Mouse (Mus musculus) hindbrain, postnatal 0 days (tissue): Measurements from ENCODE around the gene Lhx1. TPM values are rescaled to one million over a fixed set of nuclear protein-coding genes. Genes with fewer than 3 reads are reported as not detected.

Experiments used
- ATAC-seq: fragments of 200-750 bp; cut with Nextera tagmentation; 2 replicates; pipeline ENCODE4 v1.8.0; 2017; ENCODE audit warnings: mild to moderate bottlenecking, moderate TSS enrichment, moderate library complexity
- DNase-seq: peaks from one replicate; pipeline ENCODE4 v3.0.0-alpha.2; 2015; ENCODE audit warnings: low spot score
- H3K27ac ChIP-seq: fragments of 300-500 bp; sonication (generic); 2 replicates; pipeline ENCODE4 v1.5.1; 2014; ENCODE audit warnings: mild to moderate bottlenecking
- H3K27me3 ChIP-seq: fragments of 300-500 bp; sonication (generic); 2 replicates; pipeline ENCODE4 v1.6.1; 2014; ENCODE audit warnings: low read length, mixed read lengths; ENCODE audit not compliant: insufficient read depth
- H3K36me3 ChIP-seq: fragments of 300-500 bp; sonication (generic); 2 replicates; pipeline ENCODE4 v1.6.1; 2014; ENCODE audit warnings: low read length, mixed read lengths; ENCODE audit not compliant: insufficient read depth
- H3K4me1 ChIP-seq: fragments of 300-500 bp; sonication (generic); 2 replicates; pipeline ENCODE4 v1.6.1; 2014; ENCODE audit warnings: antibody characterized with exemption, low read length, mixed read lengths; ENCODE audit not compliant: insufficient read depth
- H3K4me2 ChIP-seq: fragments of 300-500 bp; sonication (generic); 2 replicates; pipeline ENCODE4 v1.6.1; 2014; ENCODE audit warnings: low read depth, mild to moderate bottlenecking, low read length, moderate library complexity, mixed read lengths
- H3K4me3 ChIP-seq: fragments of 300-500 bp; sonication (generic); 2 replicates; pipeline ENCODE4 v1.5.1; 2014; ENCODE audit warnings: low read length
- H3K9ac ChIP-seq: fragments of 300-500 bp; sonication (generic); replicated peaks from 2 replicates; pipeline ENCODE4 v1.6.1; 2014; ENCODE audit warnings: mild to moderate bottlenecking, low read length, moderate library complexity, mixed read lengths
- H3K9me3 ChIP-seq: fragments of 300-500 bp; sonication (generic); 2 replicates; pipeline ENCODE4 v1.6.1; 2016; ENCODE audit warnings: low read length, mixed read lengths
- CTCF ChIP-seq: IDR thresholded peaks from 2 replicates; pipeline ENCODE4 v1.5.1; 2016; ENCODE audit warnings: antibody characterized with exemption, control low read depth, low read depth
- WGBS: fragments of 180-500 bp; shearing (Covaris S2); extraction: QIAGEN DNeasy Blood & Tissue Kit; methylation state at CpG from one replicate; pipeline ENCODE4 v1.1.7; 2014; 5-methylcytosine and 5-hydroxymethylcytosine counted together
- polyA plus RNA-seq: library from polyadenylated mRNA; unstranded; fragments of >200 nt; fragmentation: Nextera tagmentation; extraction: Ambion mirVana; gene quantifications from 2 replicates; pipeline ENCODE4 v1.2.1, GENCODE M21; 2015
- total RNA-seq: library from RNA; depleted of rRNA; stranded (reverse); fragments of >200 nt; gene quantifications from 2 replicates; pipeline ENCODE4 v1.2.3, GENCODE M21; 2014; rRNA removed

Lhx1 gene
- total and polyA plus RNA-seq, 2 experiments from 2014 or later, result 28.9 to 52.0 TPM

DNA sequence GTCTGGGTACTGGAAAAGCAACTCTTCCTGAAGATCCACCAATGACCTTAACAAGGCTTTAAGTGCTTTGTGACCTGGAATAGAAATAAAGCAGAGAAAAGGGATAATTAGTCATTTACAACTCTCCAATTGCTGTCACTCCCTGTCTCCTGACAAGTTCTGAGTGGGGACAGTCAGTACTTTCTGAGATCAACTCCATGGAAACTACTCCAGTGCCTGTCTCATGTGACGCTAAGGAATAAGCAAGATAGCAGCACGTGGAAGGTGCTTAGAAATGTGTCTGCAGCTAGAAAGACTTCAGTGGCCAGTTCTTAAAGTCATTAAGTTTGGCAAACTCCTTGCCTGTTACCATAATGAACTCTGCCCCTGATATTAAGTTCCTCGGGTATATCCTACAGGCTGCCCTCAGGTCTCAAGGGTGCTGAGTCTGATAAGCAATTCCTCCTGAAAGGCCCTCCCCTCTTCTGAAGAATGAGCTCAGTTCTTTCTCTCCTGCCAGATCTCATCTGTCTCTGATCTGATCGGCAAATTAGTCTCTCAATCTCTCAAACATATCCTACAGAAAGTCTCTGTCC, 52.2 kb downstream of the Lhx1 start:
- H3K36me3 ChIP-seq, result peaks cover 9% of the 10 kb centered on the region; the same call in 1 of the 2 replicates
- TF ChIP-seq CTCF, result no peak
- ATAC-seq (no peak), DNase-seq (no peak)
- H3K27ac ChIP-seq, result no peak overlapping the region
- no peaks in the 10 kb centered on the region for H3K4me1 ChIP-seq
- H3K4me3 ChIP-seq, result no peak overlapping the region
- H3K4me2 ChIP-seq, result no peak overlapping the region
- no peaks in the 10 kb centered on the region for H3K27me3 ChIP-seq
- H3K9me3 ChIP-seq, result no peaks in the 10 kb centered on the region
- H3K9ac ChIP-seq, result no peak overlapping the region
- 85% methylated on average over 4 of the region's 4 CpGs for WGBS

Other genes with a start within 250 kb of the Lhx1 start
- 17.2 and 36.0 TPM in 2 replicates for gene Aatf, start 12.0 kb downstream of the Lhx1 start, total RNA-seq
- 42.7 and 44.4 TPM in 2 replicates for gene Aatf, start 12.0 kb downstream of the Lhx1 start, polyA plus RNA-seq